Mouse (Mus musculus) ES-E14 (cell line): ENCODE measurements around the gene Fam193b.

Source experiments
- CHD2 ChIP-seq: IDR thresholded peaks from 2 replicates; pipeline ENCODE4 v1.6.1; 2014; ENCODE audit warnings: mild to moderate bottlenecking, low read depth, low read length, inconsistent platforms
- HCFC1 ChIP-seq: IDR thresholded peaks from 2 replicates; pipeline ENCODE4 v1.6.1; 2012; ENCODE audit warnings: low read length, inconsistent platforms, borderline replicate concordance; ENCODE audit not compliant: insufficient read depth
- MAFK ChIP-seq: IDR thresholded peaks from 2 replicates; pipeline ENCODE4 v1.6.1; 2014; ENCODE audit warnings: mild to moderate bottlenecking, low read depth, low read length, inconsistent platforms; ENCODE audit not compliant: insufficient read depth
- ZC3H11A ChIP-seq: IDR thresholded peaks from 2 replicates; pipeline ENCODE4 v1.6.1; 2012; ENCODE audit warnings: low read depth, mild to moderate bottlenecking, inconsistent platforms, low read length, borderline replicate concordance
- ZNF384 ChIP-seq: IDR thresholded peaks from 2 replicates; pipeline ENCODE4 v1.6.1; 2012; ENCODE audit warnings: low read depth, low read length, inconsistent platforms

- TF ChIP-seq ZNF384 = no peak
- TF ChIP-seq ZC3H11A = no peak
- TF ChIP-seq HCFC1 = no peak
- TF ChIP-seq CHD2 = no peak
- no peak for TF ChIP-seq MAFK
Observed at GRCm38 (mm10) chr13:55567001-55567400, 3.9 kb downstream of the Fam193b start.
